Comparison of ENCODE assay signal across 21 mouse cellular contexts in genomic region chr1:131689016-131689415, GRCm38 (mm10). TPM values are rescaled to one million over a fixed set of nuclear protein-coding genes. Genes with fewer than 3 reads are reported as not detected.
DNase-seq lines count a peak whose midpoint lies in the region; ATAC-seq and TF ChIP-seq lines count a peak whose summit lies in the region.
"Had no signal": no experiment of that assay in that cellular context is flagged by ENCODE, and none has a peak within 500 bp of the region (broad histone marks: within the 10 kb centered on the region; RNA-seq: fewer than 3 reads in every experiment).

No protein-coding gene starts in this region.

- 83% methylated on average over 3 of the region's 3 CpGs for WGBS in heart, adult 2 months
- 71% methylated on average over 3 of the region's 3 CpGs for WGBS in lung, adult 2 months
- 61% methylated on average over 3 of the region's 3 CpGs for WGBS in embryonic facial prominence, embryonic 15.5 days
- WGBS in stomach, embryonic 16.5 days, result 79% methylated on average over 3 of the region's 3 CpGs
- WGBS in forebrain, postnatal 0 days, result 60% methylated on average over 3 of the region's 3 CpGs

- no peak for DNase-seq in heart, adult 2 months
- no peak for DNase-seq in heart, postnatal 4 days
- no peak for DNase-seq in lung, adult 2 months
- DNase-seq in lung, postnatal 14 days, result no peak
- DNase-seq in forebrain, postnatal 0 days, result no peak
- DNase-seq in embryo, embryonic 11 days, result no peak
- DNase-seq: B cell, adult 2 months; cerebellum, adult 9-10 months; thymus, adult 2 months had no signal

- intact Hi-C loops in heart, adult 2 months (cut with DNase I), result no loop called here

- no peak for TF ChIP-seq EP300 in heart, adult 2 months (IDR thresholded peaks at IDR 0.05; ENCODE audit: insufficient read depth, low read depth, low read length)

- H3K9ac ChIP-seq in heart, adult 2 months (ENCODE audit: low read depth, low read length), result peak overlapping the region; percentile 43
- no peak overlapping the region for H3K9ac ChIP-seq in embryonic facial prominence, embryonic 15.5 days
- peak overlapping the region; percentile 32; the same call in 1 of the 2 replicates for H3K9ac ChIP-seq in stomach, embryonic 16.5 days (ENCODE audit: low read length)
- no peak overlapping the region for H3K9ac ChIP-seq in forebrain, postnatal 0 days
- H3K9ac ChIP-seq: forebrain, embryonic 13.5 days; heart, embryonic 15.5 days; hindbrain, embryonic 14.5 days; limb, embryonic 13.5 days; neural tube, embryonic 12.5 days had no signal

- peak overlapping the region; percentile 27 for H3K4me2 ChIP-seq in embryonic facial prominence, embryonic 15.5 days (replicated peaks)
- peak overlapping the region; percentile 28; the same call in 1 of the 2 replicates for H3K4me2 ChIP-seq in stomach, embryonic 16.5 days (ENCODE audit: low read depth, low read length)
- H3K4me2 ChIP-seq in forebrain, postnatal 0 days (ENCODE audit: low read depth), result no peak overlapping the region
- H3K4me2 ChIP-seq: forebrain, embryonic 13.5 days; heart, embryonic 15.5 days; hindbrain, embryonic 14.5 days; limb, embryonic 13.5 days; neural tube, embryonic 12.5 days had no signal

- no peak for ATAC-seq in embryonic facial prominence, embryonic 15.5 days (ENCODE audit: insufficient number of reproducible peaks, low FRiP score, low TSS enrichment, low read depth)
- ATAC-seq in stomach, embryonic 16.5 days (ENCODE audit: insufficient read depth, low FRiP score), result no peak
- ATAC-seq in forebrain, postnatal 0 days, result no peak
- ATAC-seq: activated CD4-positive, CD25-positive, alpha-beta regulatory T cell, adult 4 months; forebrain, embryonic 13.5 days had no signal

- TF ChIP-seq POLR2A in heart, adult 2 months (IDR thresholded peaks at IDR 0.05; ENCODE audit: insufficient read depth, low read depth, low read length), result no peak
- TF ChIP-seq POLR2A in lung, adult 2 months (IDR thresholded peaks at IDR 0.05; ENCODE audit: borderline replicate concordance, extremely low read depth, low read depth, low read length), result no peak

- TF ChIP-seq CTCF in heart, adult 2 months (IDR thresholded peaks at IDR 0.05), result 0 out of 2 replicates have a peak, but pooled peaks have one; percentile 1
- no peak for TF ChIP-seq CTCF in lung, adult 2 months (IDR thresholded peaks at IDR 0.05; ENCODE audit: insufficient read depth, low read length)
- no peak for TF ChIP-seq CTCF in forebrain, postnatal 0 days (IDR thresholded peaks at IDR 0.05; ENCODE audit: low read depth)

- H3K27ac ChIP-seq in heart, adult 2 months, result peak overlapping the region; percentile 75
- H3K27ac ChIP-seq in embryonic facial prominence, embryonic 15.5 days (replicated peaks), result peak overlapping the region; percentile 87
- peak overlapping the region; percentile 72; the same call in 1 of the 2 replicates for H3K27ac ChIP-seq in stomach, embryonic 16.5 days (ENCODE audit: low read length)
- no peak overlapping the region for H3K27ac ChIP-seq in forebrain, postnatal 0 days (ENCODE audit: low read depth, low read length)
- H3K27ac ChIP-seq: forebrain, embryonic 13.5 days; heart, embryonic 15.5 days; hindbrain, embryonic 14.5 days; left cerebral cortex, adult 2 months; limb, embryonic 13.5 days; neural tube, embryonic 12.5 days had no signal

- no peaks in the 10 kb centered on the region for H3K79me2 ChIP-seq in heart, adult 2 months (replicated peaks; ENCODE audit: control insufficient read depth, insufficient read depth, low read length)

- no peaks in the 10 kb centered on the region; the same call in 1 of the 2 replicates for H3K4me1 ChIP-seq in heart, adult 2 months (ENCODE audit: control insufficient read depth, insufficient read depth, low read length)
- peaks cover 5% of the 10 kb centered on the region; the same call in 1 of the 2 replicates for H3K4me1 ChIP-seq in lung, adult 2 months (ENCODE audit: control insufficient read depth, insufficient read depth, low read length)
- peaks cover 21% of the 10 kb centered on the region for H3K4me1 ChIP-seq in embryonic facial prominence, embryonic 15.5 days
- peaks cover 12% of the 10 kb centered on the region for H3K4me1 ChIP-seq in stomach, embryonic 16.5 days (ENCODE audit: control insufficient read depth, insufficient read depth, low read length)
- H3K4me1 ChIP-seq in forebrain, postnatal 0 days (ENCODE audit: insufficient read depth), result no peaks in the 10 kb centered on the region
- H3K4me1 ChIP-seq: forebrain, embryonic 13.5 days; limb, embryonic 13.5 days; neural tube, embryonic 12.5 days had no signal

- no peaks in the 10 kb centered on the region for H3K27me3 ChIP-seq in heart, adult 2 months (ENCODE audit: control insufficient read depth, insufficient read depth, low read length)
- no peaks in the 10 kb centered on the region for H3K27me3 ChIP-seq in embryonic facial prominence, embryonic 15.5 days
- no peaks in the 10 kb centered on the region for H3K27me3 ChIP-seq in stomach, embryonic 16.5 days (ENCODE audit: control insufficient read depth, insufficient read depth, low read length)
- no peaks in the 10 kb centered on the region for H3K27me3 ChIP-seq in forebrain, postnatal 0 days (ENCODE audit: insufficient read depth, low read length)
- H3K27me3 ChIP-seq: forebrain, embryonic 13.5 days; heart, embryonic 15.5 days; limb, embryonic 13.5 days; neural tube, embryonic 12.5 days; Patski had no signal

- H3K36me3 ChIP-seq in heart, adult 2 months (ENCODE audit: control insufficient read depth, insufficient read depth, low read length), result no peaks in the 10 kb centered on the region
- H3K36me3 ChIP-seq in embryonic facial prominence, embryonic 15.5 days, result no peaks in the 10 kb centered on the region
- H3K36me3 ChIP-seq in stomach, embryonic 16.5 days (ENCODE audit: control insufficient read depth, insufficient read depth, low read length), result no peaks in the 10 kb centered on the region
- H3K36me3 ChIP-seq in forebrain, postnatal 0 days (ENCODE audit: insufficient read depth), result no peaks in the 10 kb centered on the region
- H3K36me3 ChIP-seq: heart, embryonic 15.5 days; limb, embryonic 13.5 days; neural tube, embryonic 12.5 days had no signal

- peak overlapping the region; percentile 39 for H3K4me3 ChIP-seq in heart, adult 2 months
- peak overlapping the region; percentile 63 for H3K4me3 ChIP-seq in lung, adult 2 months (replicated peaks; ENCODE audit: extremely low read depth, low read depth, low read length)
- H3K4me3 ChIP-seq in embryonic facial prominence, embryonic 15.5 days (replicated peaks), result peak overlapping the region; percentile 30
- peak overlapping the region; percentile 3 for H3K4me3 ChIP-seq in stomach, embryonic 16.5 days (replicated peaks; ENCODE audit: low read length)
- H3K4me3 ChIP-seq in forebrain, postnatal 0 days (ENCODE audit: low read depth, low read length), result no peak overlapping the region
- H3K4me3 ChIP-seq: forebrain, embryonic 13.5 days; heart, embryonic 15.5 days; left cerebral cortex, adult 2 months; limb, embryonic 13.5 days; neural tube, embryonic 12.5 days had no signal

- no peaks in the 10 kb centered on the region for H3K9me3 ChIP-seq in embryonic facial prominence, embryonic 15.5 days (replicated peaks)
- no peaks in the 10 kb centered on the region for H3K9me3 ChIP-seq in stomach, embryonic 16.5 days (replicated peaks; ENCODE audit: control insufficient read depth, low read length)
- H3K9me3 ChIP-seq in forebrain, postnatal 0 days (ENCODE audit: low read length), result no peaks in the 10 kb centered on the region
- H3K9me3 ChIP-seq: forebrain, embryonic 13.5 days; heart, embryonic 15.5 days; limb, embryonic 13.5 days; neural tube, embryonic 12.5 days had no signal

RNA-seq across cellular contexts. Expression of gene Rab7b, which starts 0.5 kb away (rescaled TPM):
- 1 to 10 TPM; 3.0 to 3.5 TPM for total RNA-seq in heart, adult 2 months (2021)
- 3.7 and 3.9 TPM in 2 replicates for polyA plus RNA-seq in heart, adult 2 months (2012; rRNA removed)
- 1 to 10 TPM; 2.6 to 3.6 TPM for total RNA-seq in heart, postnatal 4 days (2021)
- polyA plus RNA-seq in lung, adult 2 months (2012; rRNA removed), result 7.4 and 8.4 TPM in 2 replicates
- 17.0 and 19.2 TPM in 2 replicates for polyA plus RNA-seq in embryonic facial prominence, embryonic 15.5 days (2015; fragmentation: Nextera tagmentation; extraction: Ambion mirVana)
- 12.5 and 16.8 TPM in 2 replicates for polyA plus RNA-seq in stomach, embryonic 16.5 days (2015; fragmentation: Nextera tagmentation; extraction: Ambion mirVana)
- 0.29 and 0.85 TPM in 2 replicates for total RNA-seq in forebrain, postnatal 0 days (2014; rRNA removed)
- 1.3 and 1.9 TPM in 2 replicates for polyA plus RNA-seq in forebrain, postnatal 0 days (2015; fragmentation: Nextera tagmentation; extraction: Ambion mirVana)
- polyA plus RNA-seq: activated CD4-positive, CD25-positive, alpha-beta regulatory T cell, adult 4 months had no signal

RNA-seq across cellular contexts. Expression of gene Ctse, which starts 50.9 kb away (rescaled TPM):
- under 1 TPM; 0.63 to 0.86 TPM for total RNA-seq in heart, adult 2 months (2021)
- polyA plus RNA-seq in heart, adult 2 months (2012; rRNA removed), result 0.39 and 0.70 TPM in 2 replicates
- 1 to 10 TPM in 1 of 2 experiments, under 1 TPM in 1; 0.81 to 2.1 TPM for total RNA-seq in heart, postnatal 4 days (2021)
- polyA plus RNA-seq in lung, adult 2 months (2012; rRNA removed), result 0.60 and 0.65 TPM in 2 replicates
- polyA plus RNA-seq in embryonic facial prominence, embryonic 15.5 days (2015; fragmentation: Nextera tagmentation; extraction: Ambion mirVana), result 1.1 and 1.3 TPM in 2 replicates
- 134 and 192 TPM in 2 replicates for polyA plus RNA-seq in stomach, embryonic 16.5 days (2015; fragmentation: Nextera tagmentation; extraction: Ambion mirVana)
- 0.23 and 0.57 TPM in 2 replicates for total RNA-seq in forebrain, postnatal 0 days (2014; rRNA removed)
- polyA plus RNA-seq in forebrain, postnatal 0 days (2015; fragmentation: Nextera tagmentation; extraction: Ambion mirVana), result 0.08 TPM in 1 of 2 replicates, not detected in the other
- polyA plus RNA-seq: forebrain, embryonic 13.5 days; hindbrain, embryonic 14.5 days; Patski had no signal

RNA-seq across cellular contexts. Expression of gene Slc26a9, which starts 54.8 kb away (rescaled TPM):
- total RNA-seq in heart, adult 2 months (2021), result not detected
- 0.03 and 0.08 TPM in 2 replicates for polyA plus RNA-seq in heart, adult 2 months (2012; rRNA removed)
- under 1 TPM in 1 of 2 experiments, not detected in 1; 0.07 TPM for total RNA-seq in heart, postnatal 4 days (2021)
- 25.6 and 38.8 TPM in 2 replicates for polyA plus RNA-seq in lung, adult 2 months (2012; rRNA removed)
- 0.28 and 0.72 TPM in 2 replicates for polyA plus RNA-seq in embryonic facial prominence, embryonic 15.5 days (2015; fragmentation: Nextera tagmentation; extraction: Ambion mirVana)
- polyA plus RNA-seq in stomach, embryonic 16.5 days (2015; fragmentation: Nextera tagmentation; extraction: Ambion mirVana), result 9.7 and 13.2 TPM in 2 replicates
- 0.08 and 0.67 TPM in 2 replicates for total RNA-seq in forebrain, postnatal 0 days (2014; rRNA removed)
- 0.09 and 0.15 TPM in 2 replicates for polyA plus RNA-seq in forebrain, postnatal 0 days (2015; fragmentation: Nextera tagmentation; extraction: Ambion mirVana)
- total RNA-seq: adrenal gland, postnatal 36 days had no signal
- polyA plus RNA-seq: activated CD4-positive, CD25-positive, alpha-beta regulatory T cell, adult 4 months; limb, embryonic 13.5 days; neural tube, embryonic 12.5 days; urinary bladder, adult 2 months had no signal

Comparison
In these comparisons a context has a peak if more than half of its experiments do, and no peak if none do; other contexts are left out.
1. H3K9ac ChIP-seq: peak in heart, adult 2 months (single experiment) and stomach, embryonic 16.5 days (single experiment); none in embryonic facial prominence, embryonic 15.5 days (single experiment) and forebrain, postnatal 0 days (single experiment).
2. RNA of gene Ctse, which starts 50.9 kb away (polyA plus RNA-seq): 134 to 192 TPM in stomach, embryonic 16.5 days; 1.1 to 1.3 TPM in embryonic facial prominence, embryonic 15.5 days, 0.60 to 0.65 TPM in lung, adult 2 months, 0.39 to 0.70 TPM in heart, adult 2 months and 0.08 TPM in forebrain, postnatal 0 days; every median in the first group is over 10 times any median in the second.